Mouse (Mus musculus): ENCODE results near the gene Pabpc4. TPM values are rescaled to one million over a fixed set of nuclear protein-coding genes. Genes with fewer than 3 reads are reported as not detected.
"Not testable (repeated sequence)": the region's sequence is repeated elsewhere in the genome, so short reads cannot be mapped to it uniquely, and the experiment has no call there.

Gene Pabpc4
- polyA plus RNA-seq, 1 experiment = 154 TPM

DNA sequence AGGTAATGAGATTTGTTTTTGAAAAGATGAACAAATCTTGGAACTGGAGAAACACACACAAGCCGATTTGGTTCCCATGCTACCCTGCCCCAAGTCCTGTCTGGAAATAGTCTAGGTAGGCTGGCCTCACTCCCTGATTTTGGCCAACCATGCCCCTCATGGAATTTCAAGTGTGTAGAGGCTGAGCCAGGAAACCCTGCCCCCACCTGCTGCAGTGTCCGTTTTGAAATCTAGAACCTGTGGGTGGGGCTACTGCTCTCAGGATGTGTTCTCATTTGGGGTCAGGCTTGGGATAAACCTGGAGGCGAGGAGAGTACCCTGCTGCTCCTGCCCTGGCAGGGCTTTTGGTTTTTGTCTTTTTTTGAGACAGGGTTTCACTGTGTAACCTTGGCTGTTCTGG, 46.1 kb downstream of the Pabpc4 start:
- no peak overlapping the region for H3K4me3 ChIP-seq
- no peaks in the 10 kb centered on the region for H3K36me3 ChIP-seq (ENCODE audit: control insufficient read depth, insufficient read depth)
- no peaks in the 10 kb centered on the region for H3K79me2 ChIP-seq (ENCODE audit: control insufficient read depth, insufficient read depth)
- TF ChIP-seq REST (IDR thresholded peaks at IDR 0.05; ENCODE audit: insufficient read depth, insufficient read length) = no peak
- TF ChIP-seq USF1 (IDR thresholded peaks at IDR 0.05; ENCODE audit: low read depth) = no peak
- TF ChIP-seq CEBPB (IDR thresholded peaks at IDR 0.05; ENCODE audit: insufficient read depth, poor library complexity, severe bottlenecking) = no peak
- no peak for TF ChIP-seq POLR2AphosphoS2 (IDR thresholded peaks at IDR 0.05; ENCODE audit: insufficient read length, low read depth)
- TF ChIP-seq MAX (IDR thresholded peaks at IDR 0.05; ENCODE audit: low read depth) = no peak
- no peak for TF ChIP-seq E2F4 (IDR thresholded peaks at IDR 0.05; ENCODE audit: insufficient read depth)
- no peak for TF ChIP-seq SRF (IDR thresholded peaks at IDR 0.05; ENCODE audit: control insufficient read depth, insufficient read length, low read depth)
- no peak for TF ChIP-seq POLR2A (IDR thresholded peaks at IDR 0.05; ENCODE audit: insufficient read length, low read depth)
- no peak for TF ChIP-seq MYOG (IDR thresholded peaks at IDR 0.05; ENCODE audit: control insufficient read depth in 1 of 3, insufficient read depth in 1 of 3, insufficient read length in 2 of 3, low read depth in 2 of 3)
- no peak for TF ChIP-seq MYOD1 (IDR thresholded peaks at IDR 0.05; ENCODE audit: control insufficient read depth in 1 of 3, insufficient read length in 2 of 3, low read depth in 2 of 3)
- TF ChIP-seq TCF12 (IDR thresholded peaks at IDR 0.05; ENCODE audit: insufficient read depth, poor library complexity, severe bottlenecking) = no peak
- no peak for TF ChIP-seq TCF3 (IDR thresholded peaks at IDR 0.05; ENCODE audit: insufficient read length, low read depth)
- H3K4me2 ChIP-seq (ENCODE audit: low read depth) = no peak overlapping the region
- no peaks in the 10 kb centered on the region for H3K27me3 ChIP-seq (ENCODE audit: control insufficient read depth, insufficient read depth, insufficient read length)
- H3ac ChIP-seq (ENCODE audit: control insufficient read depth, insufficient read length) = no peak overlapping the region

DNA sequence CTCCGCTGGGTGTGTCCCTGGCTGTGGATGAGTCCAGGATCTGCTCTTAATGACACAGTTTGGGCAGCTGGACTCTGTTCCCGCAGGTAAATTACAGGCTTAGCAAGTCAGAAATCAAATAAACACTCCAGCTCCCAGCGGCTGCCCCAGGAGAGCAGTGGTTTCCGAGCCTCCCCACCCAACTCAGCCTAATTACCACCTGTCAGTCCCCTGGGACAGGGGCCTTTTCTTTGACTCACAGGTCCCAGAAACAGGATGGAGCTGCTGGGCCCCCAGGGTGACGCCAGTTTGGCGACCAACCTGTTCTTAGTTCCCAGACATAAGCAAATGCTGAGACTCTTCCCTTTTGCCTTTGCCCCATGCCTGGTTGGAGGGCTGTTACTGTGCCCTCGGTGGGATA, 49.7 kb downstream of the Pabpc4 start:
- Histone ChIP-seq H3K4me2 (ENCODE audit: low read depth) (no peak overlapping the region), H3K4me3 (no peak overlapping the region), H3K36me3 (ENCODE audit: control insufficient read depth, insufficient read depth) (no peaks in the 10 kb centered on the region), H3ac (ENCODE audit: control insufficient read depth, insufficient read length) (no peak overlapping the region), H3K27me3 (ENCODE audit: control insufficient read depth, insufficient read depth, insufficient read length) (no peaks in the 10 kb centered on the region), H3K79me2 (ENCODE audit: control insufficient read depth, insufficient read depth) (no peaks in the 10 kb centered on the region)
- TF ChIP-seq POLR2AphosphoS2 (IDR thresholded peaks at IDR 0.05; ENCODE audit: insufficient read length, low read depth) (no peak), SRF (IDR thresholded peaks at IDR 0.05; ENCODE audit: control insufficient read depth, insufficient read length, low read depth) (no peak), TCF3 (IDR thresholded peaks at IDR 0.05; ENCODE audit: insufficient read length, low read depth) (no peak), CEBPB (IDR thresholded peaks at IDR 0.05; ENCODE audit: insufficient read depth, poor library complexity, severe bottlenecking) (no peak), MYOG (IDR thresholded peaks at IDR 0.05; ENCODE audit: control insufficient read depth in 1 of 3, insufficient read depth in 1 of 3, insufficient read length in 2 of 3, low read depth in 2 of 3) (no peak), USF1 (IDR thresholded peaks at IDR 0.05; ENCODE audit: low read depth) (no peak), MYOD1 (IDR thresholded peaks at IDR 0.05; ENCODE audit: control insufficient read depth in 1 of 3, insufficient read length in 2 of 3, low read depth in 2 of 3) (no peak), POLR2A (IDR thresholded peaks at IDR 0.05; ENCODE audit: insufficient read length, low read depth) (no peak), REST (IDR thresholded peaks at IDR 0.05; ENCODE audit: insufficient read depth, insufficient read length) (no peak), TCF12 (IDR thresholded peaks at IDR 0.05; ENCODE audit: insufficient read depth, poor library complexity, severe bottlenecking) (no peak), MAX (IDR thresholded peaks at IDR 0.05; ENCODE audit: low read depth) (no peak), E2F4 (IDR thresholded peaks at IDR 0.05; ENCODE audit: insufficient read depth) (no peak)

DNA sequence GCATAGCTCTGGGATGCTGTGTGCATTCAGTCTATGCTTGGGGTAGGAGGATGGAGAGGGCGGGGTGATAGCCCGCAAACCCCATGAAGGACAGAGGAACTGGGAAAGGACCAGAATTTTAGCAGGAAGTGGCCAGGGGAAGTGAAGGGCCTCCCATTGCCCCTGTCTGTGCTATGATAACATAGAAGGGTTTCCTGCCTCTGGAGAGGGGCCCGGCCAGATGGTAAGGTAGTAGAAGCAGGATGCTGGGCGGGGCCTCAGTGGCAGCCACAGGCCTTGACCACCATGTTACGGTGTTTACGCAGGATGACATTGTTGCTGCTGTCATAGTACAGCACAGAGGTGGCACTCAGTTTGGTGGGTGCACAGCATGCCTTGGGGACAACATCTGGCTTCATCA, 50.9 kb downstream of the Pabpc4 start:
- Histone ChIP-seq H3K27me3 (ENCODE audit: control insufficient read depth, insufficient read depth, insufficient read length) (no peaks in the 10 kb centered on the region), H3K79me2 (ENCODE audit: control insufficient read depth, insufficient read depth) (no peaks in the 10 kb centered on the region), H3ac (ENCODE audit: control insufficient read depth, insufficient read length) (no peak overlapping the region), H3K36me3 (ENCODE audit: control insufficient read depth, insufficient read depth) (no peaks in the 10 kb centered on the region), H3K4me3 (no peak overlapping the region), H3K4me2 (ENCODE audit: low read depth) (no peak overlapping the region)
- no peak for TF ChIP-seq MYOD1 (IDR thresholded peaks at IDR 0.05; ENCODE audit: control insufficient read depth in 1 of 3, insufficient read length in 2 of 3, low read depth in 2 of 3)
- TF ChIP-seq USF1 (IDR thresholded peaks at IDR 0.05; ENCODE audit: low read depth) = no peak
- TF ChIP-seq REST (IDR thresholded peaks at IDR 0.05; ENCODE audit: insufficient read depth, insufficient read length) = no peak
- TF ChIP-seq MAX (IDR thresholded peaks at IDR 0.05; ENCODE audit: low read depth) = no peak
- TF ChIP-seq SRF (IDR thresholded peaks at IDR 0.05; ENCODE audit: control insufficient read depth, insufficient read length, low read depth) = no peak

DNA sequence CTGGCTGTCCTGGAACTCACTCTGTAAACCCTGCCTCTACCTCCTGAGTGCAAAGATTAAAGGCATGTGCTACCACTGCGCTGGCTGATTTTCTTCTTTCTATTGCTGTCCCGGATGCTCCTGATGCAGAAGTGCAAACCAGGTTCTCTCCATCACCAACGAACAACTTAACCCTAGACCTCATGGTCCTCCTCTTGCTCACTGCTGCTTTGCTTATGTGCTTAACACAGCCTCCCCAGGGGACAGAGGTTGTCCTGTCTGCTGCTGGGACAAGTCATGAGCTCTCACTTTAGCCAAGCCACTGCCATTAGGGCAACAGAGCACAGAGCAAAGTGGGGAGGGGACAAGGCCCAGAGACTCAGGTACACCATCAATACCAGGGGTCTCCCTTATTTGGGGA, 52.3 kb downstream of the Pabpc4 start:
- Histone ChIP-seq H3K79me2 (ENCODE audit: control insufficient read depth, insufficient read depth) (no peaks in the 10 kb centered on the region), H3K36me3 (ENCODE audit: control insufficient read depth, insufficient read depth) (no peaks in the 10 kb centered on the region), H3K4me2 (ENCODE audit: low read depth) (no peak overlapping the region), H3K27me3 (ENCODE audit: control insufficient read depth, insufficient read depth, insufficient read length) (no peaks in the 10 kb centered on the region), H3ac (ENCODE audit: control insufficient read depth, insufficient read length) (no peak overlapping the region), H3K4me3 (no peak overlapping the region)
- no peak for TF ChIP-seq MYOD1 (IDR thresholded peaks at IDR 0.05; ENCODE audit: control insufficient read depth in 1 of 3, insufficient read length in 2 of 3, low read depth in 2 of 3)
- no peak for TF ChIP-seq POLR2AphosphoS2 (IDR thresholded peaks at IDR 0.05; ENCODE audit: insufficient read length, low read depth)
- TF ChIP-seq USF1 (IDR thresholded peaks at IDR 0.05; ENCODE audit: low read depth) = no peak
- TF ChIP-seq TCF3 (IDR thresholded peaks at IDR 0.05; ENCODE audit: insufficient read length, low read depth) = no peak
- no peak for TF ChIP-seq TCF12 (IDR thresholded peaks at IDR 0.05; ENCODE audit: insufficient read depth, poor library complexity, severe bottlenecking)
- TF ChIP-seq REST (IDR thresholded peaks at IDR 0.05; ENCODE audit: insufficient read depth, insufficient read length) = no peak
- no peak for TF ChIP-seq CEBPB (IDR thresholded peaks at IDR 0.05; ENCODE audit: insufficient read depth, poor library complexity, severe bottlenecking)
- no peak for TF ChIP-seq SRF (IDR thresholded peaks at IDR 0.05; ENCODE audit: control insufficient read depth, insufficient read length, low read depth)
- no peak for TF ChIP-seq POLR2A (IDR thresholded peaks at IDR 0.05; ENCODE audit: insufficient read length, low read depth)
- TF ChIP-seq E2F4 (IDR thresholded peaks at IDR 0.05; ENCODE audit: insufficient read depth) = no peak
- no peak for TF ChIP-seq MYOG (IDR thresholded peaks at IDR 0.05; ENCODE audit: control insufficient read depth in 1 of 3, insufficient read depth in 1 of 3, insufficient read length in 2 of 3, low read depth in 2 of 3)
- no peak for TF ChIP-seq MAX (IDR thresholded peaks at IDR 0.05; ENCODE audit: low read depth)

DNA sequence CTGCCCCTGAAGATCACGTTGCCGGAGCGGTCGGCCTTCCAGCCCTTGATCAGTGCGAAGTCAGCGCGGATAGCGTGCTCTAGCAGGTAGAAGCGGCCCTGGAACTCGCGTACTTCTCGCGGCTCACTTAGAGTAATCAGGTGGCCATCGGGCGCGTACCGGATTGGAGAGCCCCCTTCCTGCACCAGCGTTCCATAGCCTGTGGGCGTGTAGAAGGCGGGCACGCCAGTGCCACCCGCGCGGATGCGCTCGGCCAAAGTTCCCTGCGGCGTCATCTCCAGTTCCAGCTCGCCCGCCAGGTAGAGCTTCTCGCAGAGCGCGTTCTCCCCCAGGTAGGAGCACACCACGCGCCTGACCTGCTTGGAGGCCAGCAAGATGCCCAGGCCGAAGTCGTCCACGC, 60.8 kb downstream of the Pabpc4 start:
- not testable (repeated sequence) for H3K27me3 ChIP-seq (ENCODE audit: control insufficient read depth, insufficient read depth, insufficient read length); H3K4me3 ChIP-seq; H3ac ChIP-seq (ENCODE audit: control insufficient read depth, insufficient read length); H3K4me2 ChIP-seq (ENCODE audit: low read depth); H3K36me3 ChIP-seq (ENCODE audit: control insufficient read depth, insufficient read depth); H3K79me2 ChIP-seq (ENCODE audit: control insufficient read depth, insufficient read depth)

Data from myocyte (in vitro differentiated cells).